Mouse (Mus musculus): Measurements from ENCODE around the gene Slc9a7. TPM values are rescaled to one million over a fixed set of nuclear protein-coding genes. Genes with fewer than 3 reads are reported as not detected.

Gene Slc9a7
- total RNA-seq, 2 experiments from 2014 or later = 3.7 to 6.3 TPM

- no peak for DNase-seq (ENCODE audit: low spot score)
- intact Hi-C loops (cut with DNase I) = loop anchor here (1.0 to 10.0 kb wide), 3 partner anchors 173 to 425 kb away; no protein-coding TSS in a partner anchor
Measured at GRCm38 (mm10) chrX:20161687-20162321, 129.8 kb downstream of the Slc9a7 start.

- intact Hi-C loops (cut with DNase I) = loop anchor here (5.0 to 10.0 kb wide), 2 partner anchors 334 to 427 kb away; no protein-coding TSS in a partner anchor
- DNase-seq (ENCODE audit: low spot score) = no peak
Measured at GRCm38 (mm10) chrX:20160301-20160700, 131.3 kb downstream of the Slc9a7 start.

GRCm38 (mm10) chrX:20157519-20157918, 134.1 kb downstream of the Slc9a7 start:
- DNase-seq (ENCODE audit: low spot score) = no peak
- intact Hi-C loops (cut with DNase I) = loop anchor here (1.0 kb wide), 1 partner anchor 136 kb away; no protein-coding TSS in a partner anchor

GRCm38 (mm10) chrX:20129466-20129865, 162.1 kb downstream of the Slc9a7 start:
- DNase-seq (ENCODE audit: low spot score) = peak; percentile 1
- intact Hi-C loops (cut with DNase I) = no loop called here

GRCm38 (mm10) chrX:20128951-20129350, 162.7 kb downstream of the Slc9a7 start:
- intact Hi-C loops (cut with DNase I) = no loop called here
- no peak for DNase-seq (ENCODE audit: low spot score)

- no peak for DNase-seq (ENCODE audit: low spot score)
- intact Hi-C loops (cut with DNase I) = no loop called here
Measured at GRCm38 (mm10) chrX:20125481-20125880, 166.1 kb downstream of the Slc9a7 start.

- DNase-seq (ENCODE audit: low spot score) = no peak
- intact Hi-C loops (cut with DNase I) = no loop called here
Measured at GRCm38 (mm10) chrX:20117717-20118116, 173.9 kb downstream of the Slc9a7 start.

GRCm38 (mm10) chrX:20070196-20070595, 221.4 kb downstream of the Slc9a7 start:
- intact Hi-C loops (cut with DNase I) = no loop called here
- DNase-seq (ENCODE audit: low spot score) = no peak

GRCm38 (mm10) chrX:20066636-20067035, 225.0 kb downstream of the Slc9a7 start:
- intact Hi-C loops (cut with DNase I) = no loop called here
- DNase-seq (ENCODE audit: low spot score) = no peak

- intact Hi-C loops (cut with DNase I) = no loop called here
- no peak for DNase-seq (ENCODE audit: low spot score)
Measured at GRCm38 (mm10) chrX:20061764-20062480, 229.7 kb downstream of the Slc9a7 start.

GRCm38 (mm10) chrX:20060769-20061315, 230.8 kb downstream of the Slc9a7 start:
- intact Hi-C loops (cut with DNase I) = no loop called here
- DNase-seq (ENCODE audit: low spot score) = no peak

GRCm38 (mm10) chrX:20060096-20060768, 231.4 kb downstream of the Slc9a7 start:
- intact Hi-C loops (cut with DNase I) = no loop called here
- DNase-seq (ENCODE audit: low spot score) = no peak

- intact Hi-C loops (cut with DNase I) = no loop called here
Measured at GRCm38 (mm10) chrX:20059381-20059971, 232.1 kb downstream of the Slc9a7 start, which contains the start of gene Chst7. TSS of gene Chst7 (plus strand) at chrX:20059560.

More at GRCm38 (mm10) chrX:20059381-20059971, 232.1 kb downstream of the Slc9a7 start, which contains the start of gene Chst7:
- DNase-seq (ENCODE audit: low spot score) = peak; percentile 74

Other genes with a start within 250 kb of the Slc9a7 start
- 1 to 10 TPM; 4.2 to 5.4 TPM for gene Chst7, start 232.2 kb downstream of the Slc9a7 start, total RNA-seq (2021)
- 10 to 100 TPM; 10.6 TPM for gene Rp2, start 72.7 kb upstream of the Slc9a7 start, total RNA-seq (2021)
- gene Jade3, start 133.9 kb upstream of the Slc9a7 start, total RNA-seq (2021) = 1 to 10 TPM; 2.0 to 2.3 TPM

Data from heart, postnatal 25 days (tissue).